Mouse (Mus musculus): ENCODE results near the gene Cfi.

DNA sequence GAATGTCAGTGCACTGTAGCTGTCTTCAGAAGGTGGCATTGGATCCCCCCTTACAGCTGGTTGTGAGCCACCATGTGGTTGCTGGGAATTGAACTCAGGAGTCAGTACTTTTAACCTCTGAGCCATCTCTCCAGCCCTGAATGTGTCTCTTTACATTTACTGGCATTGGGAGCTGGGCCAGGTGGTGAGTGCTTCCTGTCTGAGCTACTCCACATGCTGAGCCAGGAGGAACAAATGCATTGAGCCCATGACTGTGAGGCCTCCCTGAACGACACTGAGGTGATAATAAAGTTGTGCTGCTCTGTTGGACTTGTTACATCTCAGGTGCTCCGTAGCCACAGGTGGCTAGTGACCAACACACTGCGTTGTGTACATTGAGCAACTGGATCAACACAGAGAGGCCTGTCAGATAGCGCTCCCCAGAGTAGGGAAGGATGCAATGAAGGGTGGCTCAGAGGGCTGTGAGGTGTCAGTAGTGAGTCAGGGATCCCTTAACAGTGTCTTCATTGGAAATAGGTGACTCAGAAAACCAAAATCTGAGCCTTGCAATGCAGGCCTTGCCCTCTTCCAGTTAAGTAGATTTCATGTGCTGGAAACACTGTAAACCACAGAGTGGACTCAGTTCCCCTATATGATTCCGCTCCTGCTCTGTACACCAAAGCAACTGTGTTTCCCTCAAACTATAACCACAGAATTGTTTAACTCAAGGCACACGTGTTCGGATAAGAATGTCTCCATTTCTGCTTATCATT lies 68.9 kb downstream of the Cfi start:
- no peak for TF ChIP-seq CTCF (IDR thresholded peaks at IDR 0.05; ENCODE audit: control insufficient read depth, insufficient read depth, insufficient replicate concordance, low read depth, low read length)
- TF ChIP-seq POLR2A (IDR thresholded peaks at IDR 0.05; ENCODE audit: control insufficient read depth, low read depth, low read length): no peak
